Mouse (Mus musculus): ENCODE results near the gene Otud7b.

GRCm38 (mm10) chr3:96118702-96119101 lies 14.4 kb downstream of the Otud7b start:
- no peak for TF ChIP-seq CTCF (IDR thresholded peaks at IDR 0.05; ENCODE audit: control insufficient read depth, insufficient read depth, insufficient replicate concordance, low read depth, low read length)
- no peak for TF ChIP-seq POLR2A (IDR thresholded peaks at IDR 0.05; ENCODE audit: control insufficient read depth, low read depth, low read length)

Measured in testis, adult 2 months (tissue).